Mouse (Mus musculus) heart, postnatal 25 days (tissue): ENCODE measurements at regions not wholly inside any gene's neighbourhood (a gene's known extent, or its start where the extent isn't known, plus 50 kb on each side); places are given as distances from the start of the nearest gene placed in this dataset.

Experiments
- DNase-seq: peaks from one replicate; pipeline ENCODE4 v3.0.0; 2022; ENCODE audit warnings: low spot score
- intact Hi-C: fragments of 180-260 bp; cut with DNase I; formaldehyde crosslinking; loops from one replicate; pipeline ENCODE4 v1.15.1; 2025

DNA sequence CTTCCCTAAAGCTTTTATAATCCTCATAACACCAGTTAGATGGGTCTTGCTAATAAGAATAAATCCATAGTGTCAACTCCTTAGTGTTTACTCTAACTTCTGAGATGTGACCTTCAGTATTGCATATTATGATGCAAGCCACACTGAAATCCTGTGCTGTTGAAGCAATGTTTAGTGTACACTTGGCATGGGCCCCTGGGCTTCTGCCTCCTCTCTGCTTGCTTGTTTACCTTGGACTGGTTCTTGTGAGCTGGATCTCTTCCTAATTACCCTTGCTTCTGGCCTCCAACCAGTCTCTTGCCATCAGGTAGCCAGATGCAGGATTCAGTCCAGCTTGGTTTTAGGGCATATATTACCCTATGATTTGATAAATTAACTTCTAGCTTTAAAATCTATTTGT lies 57.0 kb downstream of the Rgs2 start:
- intact Hi-C loops = no loop called here
- no peak for DNase-seq

DNA sequence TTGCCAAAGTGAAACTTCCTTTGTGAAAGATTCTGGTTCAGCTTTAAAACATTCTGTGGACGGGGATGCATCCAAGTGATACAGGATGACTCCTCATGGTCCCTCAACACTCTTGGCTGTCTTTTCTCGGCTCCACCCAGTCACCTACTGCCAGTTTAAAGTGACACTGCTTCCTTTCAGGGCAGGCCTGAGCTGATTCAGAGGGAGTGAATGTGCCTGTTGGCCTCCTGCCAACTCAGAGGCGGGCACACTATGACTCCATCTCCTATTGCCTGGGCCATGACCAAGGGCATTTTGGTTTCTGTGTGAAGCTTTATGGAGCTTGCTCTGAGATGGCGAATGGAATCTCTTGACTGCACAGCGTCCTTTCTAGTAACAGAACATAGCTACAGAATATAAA lies 62.5 kb downstream of the Rgs2 start:
- intact Hi-C loops = no loop called here

GRCm38 (mm10) chr1:143939511-143939910 lies 64.5 kb downstream of the Rgs2 start:
- no peak for DNase-seq
- intact Hi-C loops = no loop called here

More for the DNA sequence above, 62.5 kb downstream of the Rgs2 start:
- DNase-seq = peak; percentile 26

GRCm38 (mm10) chr1:143938569-143938968 lies 65.4 kb downstream of the Rgs2 start:
- DNase-seq = no peak
- intact Hi-C loops = no loop called here

- intact Hi-C loops = no loop called here
- DNase-seq = no peak
Measured at GRCm38 (mm10) chr1:143930798-143931197, 73.2 kb downstream of the Rgs2 start.

- intact Hi-C loops = no loop called here
- no peak for DNase-seq
Measured at GRCm38 (mm10) chr1:143929567-143930165, 74.3 kb downstream of the Rgs2 start.

GRCm38 (mm10) chr1:143922499-143922898 lies 81.5 kb downstream of the Rgs2 start:
- DNase-seq = no peak
- intact Hi-C loops = no loop called here

DNA sequence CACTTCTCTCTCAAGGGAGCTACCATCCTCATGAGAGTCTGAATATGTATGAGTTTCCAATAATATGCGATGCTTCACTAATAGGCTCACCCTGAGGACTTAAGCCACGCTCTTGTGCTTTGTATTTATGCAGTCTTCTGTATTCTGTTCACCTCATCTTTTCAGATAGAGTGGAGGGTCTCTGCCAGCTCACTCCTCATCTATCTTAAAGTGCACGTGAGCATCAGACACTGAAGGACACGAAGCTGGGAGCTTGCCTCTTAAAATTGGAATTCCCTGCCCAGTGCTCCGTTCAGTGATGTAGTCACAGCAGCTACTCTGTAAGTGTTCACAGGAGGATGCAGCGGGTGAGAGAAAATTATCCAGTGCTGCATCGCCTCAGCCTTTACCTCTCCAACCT lies 83.7 kb downstream of the Rgs2 start:
- intact Hi-C loops = no loop called here
- DNase-seq = no peak

GRCm38 (mm10) chr1:143918949-143919348 lies 85.0 kb downstream of the Rgs2 start:
- intact Hi-C loops = no loop called here
- DNase-seq = no peak

DNA sequence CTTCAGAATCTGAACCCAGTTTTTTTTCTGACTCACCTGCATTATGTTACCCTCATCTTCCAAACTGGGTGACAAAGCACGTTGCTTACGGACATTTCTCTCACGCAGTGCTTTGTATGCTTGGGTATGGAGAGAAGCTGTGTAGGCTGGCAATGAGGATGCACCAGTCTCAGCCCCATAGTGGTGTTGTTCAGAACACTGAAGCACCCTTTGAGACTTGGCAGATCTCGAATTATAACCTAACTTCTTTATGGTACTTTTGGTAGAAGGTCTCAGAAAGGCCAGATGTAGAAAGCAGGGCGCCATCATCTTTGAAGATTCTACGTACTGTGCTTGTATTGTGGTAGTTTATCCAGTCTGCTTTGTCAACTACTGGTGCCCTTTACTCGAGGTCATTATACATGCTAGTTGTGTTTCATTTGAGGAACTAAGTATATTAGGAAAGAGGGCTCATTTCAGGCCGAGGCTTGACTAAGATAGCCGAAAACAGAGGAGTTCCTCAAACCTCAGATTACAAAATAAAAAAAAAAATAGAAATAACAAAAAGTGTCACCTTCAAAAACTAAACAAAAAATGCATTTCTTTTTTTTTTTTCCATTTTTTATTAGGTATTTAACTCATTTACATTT lies 85.7 kb downstream of the Rgs2 start:
- DNase-seq = no peak
- intact Hi-C loops = no loop called here

DNA sequence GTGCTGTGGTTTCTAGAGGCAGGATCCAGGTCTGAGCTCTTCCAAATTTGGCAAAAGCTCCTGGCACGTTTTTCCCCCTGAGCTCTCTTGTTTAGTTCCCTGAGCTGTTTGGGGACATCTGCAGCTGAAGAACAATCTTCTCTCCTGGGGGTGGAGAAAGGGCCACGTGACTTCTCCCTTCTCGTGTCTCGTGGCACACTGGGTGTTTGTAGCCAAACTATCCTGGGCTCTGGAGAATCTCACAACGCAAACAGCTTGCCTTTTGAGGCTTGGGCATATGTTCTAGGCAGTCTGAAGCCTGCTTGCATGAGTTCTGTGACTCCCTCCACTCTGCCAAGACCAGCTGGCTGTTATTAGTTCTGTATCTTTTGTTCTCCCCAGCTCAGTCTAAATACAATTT lies 86.3 kb downstream of the Rgs2 start:
- intact Hi-C loops = no loop called here
- DNase-seq = peak; percentile 23

GRCm38 (mm10) chr1:143916587-143916986 lies 87.4 kb downstream of the Rgs2 start:
- DNase-seq = no peak
- intact Hi-C loops = no loop called here

- intact Hi-C loops = no loop called here
Measured at GRCm38 (mm10) chr1:143912586-143912985, 91.4 kb downstream of the Rgs2 start.

DNA sequence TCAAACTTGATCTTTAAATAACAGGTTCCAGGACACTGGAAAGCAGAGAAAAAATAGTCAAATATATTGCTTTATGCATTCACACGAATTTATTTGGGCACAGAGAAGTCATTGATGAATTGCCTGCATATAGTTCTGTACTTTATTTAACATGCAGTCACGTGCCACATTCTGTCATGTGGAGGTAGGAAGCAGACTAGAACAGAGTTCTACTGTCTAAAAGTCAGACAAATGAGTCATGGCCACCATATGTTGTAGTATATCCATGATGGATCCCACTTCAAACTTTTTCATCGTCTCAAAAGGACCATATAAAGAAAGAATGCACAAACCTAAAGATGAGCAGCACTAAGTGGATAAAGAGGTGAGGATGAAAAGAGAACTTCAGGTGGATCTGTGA lies 92.7 kb downstream of the Rgs2 start:
- DNase-seq = no peak
- intact Hi-C loops = no loop called here

More at GRCm38 (mm10) chr1:143912586-143912985, 91.4 kb downstream of the Rgs2 start:
- no peak for DNase-seq

GRCm38 (mm10) chr1:143910530-143910929 lies 93.4 kb downstream of the Rgs2 start:
- no peak for DNase-seq
- intact Hi-C loops = no loop called here

GRCm38 (mm10) chr1:143907312-143907711 lies 96.6 kb downstream of the Rgs2 start:
- intact Hi-C loops = loop anchor here (5.0 kb wide), 1 partner anchor 50 kb away; no protein-coding TSS in a partner anchor
- DNase-seq = no peak

- intact Hi-C loops = loop anchor here (5.0 kb wide), 1 partner anchor 50 kb away; no protein-coding TSS in a partner anchor
- no peak for DNase-seq
Measured at GRCm38 (mm10) chr1:143906881-143907280, 97.1 kb downstream of the Rgs2 start.

DNA sequence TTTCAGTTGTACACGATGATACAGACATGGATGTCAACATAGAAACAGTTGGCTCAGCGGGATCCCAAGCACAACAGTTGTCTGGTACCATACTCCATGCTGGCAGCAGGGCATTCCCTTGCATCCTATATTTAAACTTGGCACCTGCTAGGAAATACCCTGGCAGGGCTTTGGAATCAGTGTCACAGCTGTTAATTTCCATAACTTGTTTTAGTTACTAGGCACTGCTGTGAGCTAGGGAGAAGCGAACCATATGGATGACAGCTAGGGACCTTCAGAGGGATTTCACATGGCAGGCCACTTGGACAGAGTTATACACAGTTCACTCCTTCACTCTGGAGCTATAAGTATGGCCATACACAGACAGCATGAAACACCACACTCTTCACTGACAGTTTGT lies 100.0 kb downstream of the Rgs2 start:
- intact Hi-C loops = no loop called here
- DNase-seq = no peak

DNA sequence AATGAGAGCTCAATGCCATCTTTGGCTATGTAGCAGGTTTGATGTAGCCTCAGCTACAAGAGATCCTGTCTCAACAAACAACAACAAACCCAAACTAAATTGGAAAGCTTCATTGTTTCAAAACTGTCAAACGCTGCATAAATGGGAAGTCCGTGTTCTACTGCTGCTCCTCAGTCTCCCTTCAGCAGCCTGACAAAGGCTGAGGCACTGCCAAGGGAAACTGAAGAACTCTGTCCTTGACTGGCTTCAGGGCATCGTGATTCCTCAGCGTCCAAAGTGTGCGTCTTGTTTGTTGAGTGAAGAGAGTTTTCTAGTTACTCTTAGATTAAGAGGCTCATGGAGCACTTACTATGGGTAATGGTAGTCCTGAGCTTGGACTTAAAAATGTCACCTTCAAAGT lies 100.7 kb downstream of the Rgs2 start:
- intact Hi-C loops = no loop called here
- no peak for DNase-seq

GRCm38 (mm10) chr1:143901127-143901920 lies 102.6 kb downstream of the Rgs2 start:
- intact Hi-C loops = no loop called here

DNA sequence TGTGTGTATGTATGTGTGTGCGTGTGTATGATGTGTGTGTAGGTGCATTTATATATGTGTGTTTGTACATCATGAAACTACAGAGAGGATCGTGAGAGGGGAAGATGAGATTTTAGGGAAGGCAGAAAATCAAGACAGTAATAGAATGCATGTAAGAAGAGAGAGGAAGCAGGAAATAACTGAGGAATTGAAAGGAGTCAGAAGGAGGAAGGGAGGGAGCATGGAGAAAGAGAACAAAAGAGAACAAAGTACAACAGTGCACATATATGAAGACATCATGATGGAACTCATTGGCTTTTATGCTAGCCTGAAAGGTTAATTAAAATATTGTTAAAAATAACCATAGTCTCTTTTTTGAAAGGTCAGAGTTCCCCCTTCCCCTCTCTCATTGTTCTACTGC lies 111.4 kb downstream of the Uchl5 start:
- DNase-seq = no peak
- intact Hi-C loops = loop anchor here (5.0 kb wide), 1 partner anchor 89 kb away; no protein-coding TSS in a partner anchor

More at GRCm38 (mm10) chr1:143901127-143901920, 102.6 kb downstream of the Rgs2 start:
- no peak for DNase-seq
